10 mouse cellular contexts compared by ENCODE assay signal in genomic region chr17:45700496-45701235, GRCm38 (mm10). TPM values are rescaled to one million over a fixed set of nuclear protein-coding genes. Genes with fewer than 3 reads are reported as not detected.
A peak's percentile ranks its signal among the peaks of the same experiment; 100 is the strongest.
DNase-seq lines count a peak whose midpoint lies in the region; ATAC-seq lines count a peak whose summit lies in the region.
"Had no signal": no experiment of that assay in that cellular context is flagged by ENCODE, and none has a peak within 500 bp of the region (broad histone marks: within the 10 kb centered on the region; RNA-seq: fewer than 3 reads in every experiment).

No protein-coding gene starts in this region.

- H3K27me3 ChIP-seq in liver, embryonic 12.5 days (replicated peaks), result no peaks in the 10 kb centered on the region
- no peaks in the 10 kb centered on the region for H3K27me3 ChIP-seq in intestine, embryonic 16.5 days (replicated peaks; ENCODE audit: control insufficient read depth, insufficient read depth, low read length)
- no peaks in the 10 kb centered on the region for H3K27me3 ChIP-seq in forebrain, embryonic 15.5 days

- peaks cover 46% of the 10 kb centered on the region for H3K4me1 ChIP-seq in liver, embryonic 12.5 days
- H3K4me1 ChIP-seq in intestine, embryonic 16.5 days (ENCODE audit: control insufficient read depth, insufficient read depth, low read length), result peaks cover 38% of the 10 kb centered on the region
- H3K4me1 ChIP-seq in forebrain, embryonic 15.5 days, result no peaks in the 10 kb centered on the region

- WGBS in liver, embryonic 12.5 days (ENCODE audit: insufficient replicate concordance), result 63% methylated on average over 9 of the region's 16 CpGs
- 52% methylated on average over 10 of the region's 16 CpGs for WGBS in intestine, embryonic 16.5 days
- 60% methylated on average over 9 of the region's 16 CpGs for WGBS in forebrain, embryonic 15.5 days

- H3K4me2 ChIP-seq in liver, embryonic 12.5 days, result no peak overlapping the region
- no peak overlapping the region for H3K4me2 ChIP-seq in intestine, embryonic 16.5 days (ENCODE audit: low read depth, low read length)
- no peak overlapping the region for H3K4me2 ChIP-seq in forebrain, embryonic 15.5 days (replicated peaks)

- H3K4me3 ChIP-seq in liver, embryonic 12.5 days, result no peak overlapping the region
- no peak overlapping the region for H3K4me3 ChIP-seq in intestine, embryonic 16.5 days (ENCODE audit: low read length)
- H3K4me3 ChIP-seq in forebrain, embryonic 15.5 days, result no peak overlapping the region

- no peak for DNase-seq in liver
- DNase-seq in heart, adult 18-20 months, result peak; percentile 62 to 79
- DNase-seq in retina, postnatal 1 day, result peak; percentile 68
- no peak for DNase-seq in right cerebral cortex, postnatal 4 days

- ATAC-seq in liver, embryonic 12.5 days, result no peak
- no peak for ATAC-seq in intestine, embryonic 16.5 days
- ATAC-seq in erythroid progenitor cell, adult 5-6 weeks (replicated peaks; ENCODE audit: low FRiP score, poor library complexity, severe bottlenecking), result no peak
- ATAC-seq in forebrain, embryonic 15.5 days (replicated peaks), result no peak

- H3K27ac ChIP-seq in liver, embryonic 12.5 days, result peak overlapping the region; percentile 43; the same call in 1 of the 2 replicates
- H3K27ac ChIP-seq in intestine, embryonic 16.5 days (ENCODE audit: low read length), result peak overlapping the region; percentile 72; the same call in 1 of the 2 replicates
- no peak overlapping the region for H3K27ac ChIP-seq in forebrain, embryonic 15.5 days (replicated peaks)
- H3K27ac ChIP-seq: macrophage had no signal

- H3K9me3 ChIP-seq in liver, embryonic 12.5 days (replicated peaks), result no peaks in the 10 kb centered on the region
- no peaks in the 10 kb centered on the region for H3K9me3 ChIP-seq in intestine, embryonic 16.5 days (ENCODE audit: control insufficient read depth, low read length)
- no peaks in the 10 kb centered on the region for H3K9me3 ChIP-seq in forebrain, embryonic 15.5 days

- peaks cover 35% of the 10 kb centered on the region for H3K36me3 ChIP-seq in liver, embryonic 12.5 days
- H3K36me3 ChIP-seq in intestine, embryonic 16.5 days (ENCODE audit: control insufficient read depth, insufficient read depth, low read length), result peaks cover 4% of the 10 kb centered on the region; the same call in 1 of the 2 replicates
- peaks cover 11% of the 10 kb centered on the region for H3K36me3 ChIP-seq in forebrain, embryonic 15.5 days

- no peak overlapping the region for H3K9ac ChIP-seq in liver, embryonic 12.5 days
- no peak overlapping the region for H3K9ac ChIP-seq in intestine, embryonic 16.5 days (ENCODE audit: low read depth, low read length)
- H3K9ac ChIP-seq in forebrain, embryonic 15.5 days (replicated peaks), result no peak overlapping the region

RNA-seq across cellular contexts. Expression of gene Tmem63b, which starts 14.0 kb away (rescaled TPM):
- 12.9 and 13.7 TPM in 2 replicates for polyA plus RNA-seq in liver, embryonic 12.5 days (2016; fragmentation: Nextera tagmentation; extraction: Ambion mirVana)
- total RNA-seq in heart, adult 18-20 months (2021), result 10 to 100 TPM; 91.7 to 95.7 TPM
- polyA plus RNA-seq in intestine, embryonic 16.5 days (2015; fragmentation: Nextera tagmentation; extraction: Ambion mirVana), result 31.7 and 31.9 TPM in 2 replicates
- total RNA-seq in erythroid progenitor cell, adult 5-6 weeks (2015; ENCODE audit: low replicate concordance), result 3.2 and 3.8 TPM in 2 replicates
- total RNA-seq in erythroid progenitor cell, adult 5-6 weeks (2017; ENCODE audit: low replicate concordance), result 5.9 and 11.6 TPM in 2 replicates
- 124 and 125 TPM in 2 replicates for polyA plus RNA-seq in forebrain, embryonic 15.5 days (2015; fragmentation: Nextera tagmentation; extraction: Ambion mirVana)

RNA-seq across cellular contexts. Expression of gene Mrpl14, which starts 14.5 kb away (rescaled TPM):
- polyA plus RNA-seq in liver, embryonic 12.5 days (2016; fragmentation: Nextera tagmentation; extraction: Ambion mirVana), result 148 and 151 TPM in 2 replicates
- total RNA-seq in heart, adult 18-20 months (2021), result 100 to 1,000 TPM; 160 to 167 TPM
- polyA plus RNA-seq in intestine, embryonic 16.5 days (2015; fragmentation: Nextera tagmentation; extraction: Ambion mirVana), result 149 and 154 TPM in 2 replicates
- total RNA-seq in erythroid progenitor cell, adult 5-6 weeks (2015; ENCODE audit: low replicate concordance), result 28.8 and 39.8 TPM in 2 replicates
- total RNA-seq in erythroid progenitor cell, adult 5-6 weeks (2017; ENCODE audit: low replicate concordance), result 8.5 and 8.7 TPM in 2 replicates
- 122 and 125 TPM in 2 replicates for polyA plus RNA-seq in forebrain, embryonic 15.5 days (2015; fragmentation: Nextera tagmentation; extraction: Ambion mirVana)

RNA-seq across cellular contexts. Expression of gene 1600014C23Rik, which starts 33.0 kb away (rescaled TPM):
- polyA plus RNA-seq in liver, embryonic 12.5 days (2016; fragmentation: Nextera tagmentation; extraction: Ambion mirVana), result not detected in 2 replicates
- 1 to 10 TPM in 1 of 2 experiments, not detected in 1; 1.3 TPM for total RNA-seq in heart, adult 18-20 months (2021)
- polyA plus RNA-seq in intestine, embryonic 16.5 days (2015; fragmentation: Nextera tagmentation; extraction: Ambion mirVana), result 0.76 TPM in 1 of 2 replicates, not detected in the other
- total RNA-seq in erythroid progenitor cell, adult 5-6 weeks (2015; ENCODE audit: low replicate concordance), result not detected in 2 replicates
- not detected in 2 replicates for total RNA-seq in erythroid progenitor cell, adult 5-6 weeks (2017; ENCODE audit: low replicate concordance)
- 0.41 TPM in 1 of 2 replicates, not detected in the other for polyA plus RNA-seq in forebrain, embryonic 15.5 days (2015; fragmentation: Nextera tagmentation; extraction: Ambion mirVana)
- total RNA-seq: layer of hippocampus, adult 18-20 months had no signal
- polyA plus RNA-seq: macrophage had no signal

RNA-seq across cellular contexts. Expression of gene Capn11, which starts 41.5 kb away (rescaled TPM):
- polyA plus RNA-seq in liver, embryonic 12.5 days (2016; fragmentation: Nextera tagmentation; extraction: Ambion mirVana), result 0.38 and 0.39 TPM in 2 replicates
- under 1 TPM; 0.17 to 0.57 TPM for total RNA-seq in heart, adult 18-20 months (2021)
- 0.17 and 0.33 TPM in 2 replicates for polyA plus RNA-seq in intestine, embryonic 16.5 days (2015; fragmentation: Nextera tagmentation; extraction: Ambion mirVana)
- total RNA-seq in erythroid progenitor cell, adult 5-6 weeks (2015; ENCODE audit: low replicate concordance), result 1.1 TPM in 1 of 2 replicates, not detected in the other
- total RNA-seq in erythroid progenitor cell, adult 5-6 weeks (2017; ENCODE audit: low replicate concordance), result 0.23 and 0.26 TPM in 2 replicates
- polyA plus RNA-seq in forebrain, embryonic 15.5 days (2015; fragmentation: Nextera tagmentation; extraction: Ambion mirVana), result 0.83 and 1.00 TPM in 2 replicates

Comparison
In these comparisons a context has a peak if more than half of its experiments do, and no peak if none do; other contexts are left out.
1. DNase-seq: peak in heart, adult 18-20 months (2 of 2) and retina, postnatal 1 day (single experiment); none in liver (single experiment) and right cerebral cortex, postnatal 4 days (single experiment).